Mouse (Mus musculus) C2C12 (cell line): Measurements from ENCODE around the gene Cald1. TPM values are rescaled to one million over a fixed set of nuclear protein-coding genes. Genes with fewer than 3 reads are reported as not detected.

Source experiments
- H3K27me3 ChIP-seq: one replicate; pipeline ENCODE4 v1.6.1; 2011; ENCODE audit not compliant: control insufficient read depth, insufficient read depth, insufficient read length
- H3K36me3 ChIP-seq: one replicate; pipeline ENCODE4 v1.6.1; 2011; ENCODE audit not compliant: control insufficient read depth, insufficient read depth
- H3K4me3 ChIP-seq: one replicate; pipeline ENCODE4 v1.5.1; 2011; ENCODE audit warnings: mild to moderate bottlenecking, control low read depth; ENCODE audit not compliant: poor library complexity, insufficient read depth, severe bottlenecking
- H3K79me2 ChIP-seq: one replicate; pipeline ENCODE4 v1.6.1; 2011; ENCODE audit not compliant: control insufficient read depth, insufficient read depth
- H3K79me3 ChIP-seq: one replicate; pipeline ENCODE4 v1.6.1; 2011; ENCODE audit warnings: low read depth, control low read depth
- H3ac ChIP-seq: one replicate; pipeline ENCODE3; 2011; ENCODE audit warnings: low read depth; ENCODE audit not compliant: control insufficient read depth, insufficient read length
- CEBPB ChIP-seq: IDR thresholded peaks from one replicate; pipeline ENCODE4 v1.6.1; 2011; ENCODE audit warnings: low read depth, mild to moderate bottlenecking, control low read depth, moderate library complexity
- CTCF ChIP-seq: IDR thresholded peaks from one replicate; pipeline ENCODE4 v1.5.1; 2011; ENCODE audit not compliant: control insufficient read depth, insufficient read depth, insufficient read length
- FOSL1 ChIP-seq: IDR thresholded peaks from one replicate; pipeline ENCODE4 v1.8.0; 2011; ENCODE audit warnings: mild to moderate bottlenecking, low read length; ENCODE audit not compliant: poor library complexity, insufficient read depth, severe bottlenecking
- MAX ChIP-seq: IDR thresholded peaks from one replicate; pipeline ENCODE4 v1.6.1; 2011; ENCODE audit warnings: mild to moderate bottlenecking, control low read depth
- MYOD1 ChIP-seq: IDR thresholded peaks from one replicate; pipeline ENCODE4 v1.6.1; 2011; ENCODE audit warnings: low read depth; ENCODE audit not compliant: control insufficient read depth, insufficient read length
- MYOG ChIP-seq: IDR thresholded peaks from one replicate; pipeline ENCODE4 v1.6.1; 2011; ENCODE audit not compliant: control insufficient read depth, insufficient read length; ENCODE audit errors: extremely low read depth
- USF1 ChIP-seq: IDR thresholded peaks from one replicate; pipeline ENCODE4 v1.6.1; 2011; ENCODE audit warnings: low read depth, mild to moderate bottlenecking, control low read depth, moderate library complexity
- polyA plus RNA-seq: library from polyadenylated mRNA; unstranded; fragments of >200 nt; fragmentation: generic; extraction: Trizol; gene quantifications from one replicate; pipeline ENCODE4 v1.2.1, GENCODE M21; 2012; ENCODE audit warnings: missing spikeins

Gene Cald1
- polyA plus RNA-seq, 1 experiment = 180 TPM

- Histone ChIP-seq H3ac (no peak overlapping the region), H3K27me3 (no peaks in the 10 kb centered on the region), H3K4me3 (no peak overlapping the region), H3K79me3 (no peaks in the 10 kb centered on the region), H3K79me2 (peaks cover 7% of the 10 kb centered on the region), H3K36me3 (peaks cover 17% of the 10 kb centered on the region)
- no peak for TF ChIP-seq MAX
- no peak for TF ChIP-seq MYOG
- no peak for TF ChIP-seq FOSL1
- TF ChIP-seq MYOD1 = no peak
- no peak for TF ChIP-seq CEBPB
- no peak for TF ChIP-seq CTCF
- TF ChIP-seq USF1 = no peak
Measured at GRCm38 (mm10) chr6:34684886-34685285, 86.6 kb downstream of the Cald1 start.

GRCm38 (mm10) chr6:34688971-34689370, 90.7 kb downstream of the Cald1 start:
- Histone ChIP-seq H3K4me3 (no peak overlapping the region), H3K27me3 (no peaks in the 10 kb centered on the region), H3K79me3 (peaks cover 2% of the 10 kb centered on the region), H3K79me2 (peaks cover 12% of the 10 kb centered on the region), H3K36me3 (peaks cover 43% of the 10 kb centered on the region), H3ac (no peak overlapping the region)
- no peak for TF ChIP-seq CTCF
- TF ChIP-seq MYOD1 = no peak
- no peak for TF ChIP-seq FOSL1
- TF ChIP-seq USF1 = no peak
- TF ChIP-seq MAX = no peak
- TF ChIP-seq CEBPB = no peak
- TF ChIP-seq MYOG = no peak

GRCm38 (mm10) chr6:34691416-34691815, 93.1 kb downstream of the Cald1 start:
- Histone ChIP-seq H3K79me3 (peaks cover 7% of the 10 kb centered on the region), H3K36me3 (peaks cover 50% of the 10 kb centered on the region), H3K79me2 (peaks cover 21% of the 10 kb centered on the region), H3K4me3 (no peak overlapping the region), H3K27me3 (no peaks in the 10 kb centered on the region), H3ac (no peak overlapping the region)
- no peak for TF ChIP-seq MYOD1
- TF ChIP-seq FOSL1 = no peak
- no peak for TF ChIP-seq MAX
- no peak for TF ChIP-seq CTCF

- no peak for TF ChIP-seq USF1
- TF ChIP-seq MYOG = no peak
- no peak for TF ChIP-seq CEBPB
- no peak for TF ChIP-seq MAX
- TF ChIP-seq CTCF = no peak
- no peak for TF ChIP-seq MYOD1
- TF ChIP-seq FOSL1 = no peak
- Histone ChIP-seq H3K79me3 (peaks cover 12% of the 10 kb centered on the region), H3K27me3 (no peaks in the 10 kb centered on the region), H3ac (no peak overlapping the region), H3K36me3 (peaks cover 38% of the 10 kb centered on the region), H3K79me2 (peaks cover 21% of the 10 kb centered on the region), H3K4me3 (no peak overlapping the region)
Measured at GRCm38 (mm10) chr6:34694096-34694495, 95.8 kb downstream of the Cald1 start.

GRCm38 (mm10) chr6:34703421-34704120, 105.3 kb downstream of the Cald1 start:
- TF ChIP-seq CEBPB (no peak), USF1 (no peak), MYOD1 (no peak), MYOG (no peak), MAX (no peak), CTCF (no peak), FOSL1 (no peak)
- H3ac ChIP-seq = no peak overlapping the region
- peaks cover 39% of the 10 kb centered on the region for H3K36me3 ChIP-seq
- peaks cover 5% of the 10 kb centered on the region for H3K79me2 ChIP-seq
- H3K4me3 ChIP-seq = no peak overlapping the region
- H3K27me3 ChIP-seq = no peaks in the 10 kb centered on the region
- H3K79me3 ChIP-seq = peaks cover 8% of the 10 kb centered on the region

GRCm38 (mm10) chr6:34707521-34707920, 109.2 kb downstream of the Cald1 start:
- no peak overlapping the region for H3ac ChIP-seq
- peaks cover 45% of the 10 kb centered on the region for H3K79me2 ChIP-seq
- H3K79me3 ChIP-seq = peaks cover 38% of the 10 kb centered on the region
- H3K4me3 ChIP-seq = no peak overlapping the region
- TF ChIP-seq CTCF (no peak), CEBPB (no peak), USF1 (no peak), MAX (no peak), FOSL1 (no peak), MYOG (no peak), MYOD1 (no peak)
- no peaks in the 10 kb centered on the region for H3K27me3 ChIP-seq
- peaks cover 33% of the 10 kb centered on the region for H3K36me3 ChIP-seq
